Mouse (Mus musculus) heart, postnatal 36 days (tissue): ENCODE data around the gene Olfr1465. TPM values are rescaled to one million over a fixed set of nuclear protein-coding genes. Genes with fewer than 3 reads are reported as not detected.

Experiments used
- DNase-seq, 2 experiments: peaks; one replicate each; pipeline ENCODE4 v3.0.0; 2021 to 2022
- intact Hi-C: fragments of 180-260 bp; cut with DNase I; formaldehyde crosslinking; loops from one replicate; pipeline ENCODE4 v1.15.1; 2025
- total RNA-seq, 2 experiments: library from RNA; stranded (reverse); gene quantifications; 2 replicates each; pipeline ENCODE4 v1.2.3; 2021

Gene Olfr1465
- not detected for total RNA-seq

GRCm38 (mm10) chr19:13315441-13315840 is at the start of gene Olfr1465:
TSS of gene Olfr1465 (minus strand) at chr19:13315541.
- intact Hi-C loops = no loop called here
- DNase-seq = no peak

DNA sequence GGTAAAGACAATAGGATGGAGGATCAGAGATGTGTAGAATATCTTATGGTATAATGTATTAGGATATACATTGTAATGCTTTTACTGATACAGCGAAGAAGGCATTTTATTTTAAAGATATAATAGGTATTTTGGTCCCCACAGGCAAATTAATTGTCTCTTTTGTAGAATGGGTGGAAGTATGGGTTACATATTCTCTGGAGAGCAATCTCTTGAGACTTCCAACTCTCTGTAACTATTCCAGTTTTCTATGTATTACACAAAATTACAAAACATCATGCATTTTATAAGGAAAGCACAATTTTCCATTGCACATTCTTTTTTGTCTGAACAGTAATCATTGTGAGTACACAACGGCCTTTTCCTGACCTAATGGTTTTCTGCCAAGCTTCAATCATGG is 46.6 kb upstream of the Olfr1465 start, which contains the start of gene Olfr1467:
Gene Olfr1467, plus strand, starts transcription at position 301 of the 400 bp plus-strand sequence.
- intact Hi-C loops = no loop called here
- no peak for DNase-seq

GRCm38 (mm10) chr19:13338562-13338961 is 23.2 kb upstream of the Olfr1465 start, which contains the start of gene Olfr1466:
TSS of gene Olfr1466 (plus strand) at chr19:13338862.
- intact Hi-C loops = no loop called here
- no peak for DNase-seq

Other genes starting within 250 kb of the Olfr1465 start
- not detected for gene Olfr1457, start 217.7 kb downstream of the Olfr1465 start, total RNA-seq
- not detected for gene Olfr1458, start 208.8 kb downstream of the Olfr1465 start, total RNA-seq
- under 1 TPM; 0.03 TPM for gene Olfr1459, start 166.0 kb downstream of the Olfr1465 start, total RNA-seq
- not detected for gene Olfr1461, start 152.5 kb downstream of the Olfr1465 start, total RNA-seq
- gene Olfr1462, start 129.8 kb downstream of the Olfr1465 start, total RNA-seq = not detected
- not detected for gene Olfr1463, start 84.2 kb downstream of the Olfr1465 start, total RNA-seq
- not detected for gene Olfr1466, start 23.3 kb upstream of the Olfr1465 start, total RNA-seq
- gene Olfr1467, start 46.7 kb upstream of the Olfr1465 start, total RNA-seq = not detected
- not detected for gene Olfr1469, start 92.3 kb upstream of the Olfr1465 start, total RNA-seq
- not detected for gene Olfr1471, start 127.9 kb upstream of the Olfr1465 start, total RNA-seq
- gene Olfr1472, start 140.5 kb upstream of the Olfr1465 start, total RNA-seq = not detected
- gene Olfr1474, start 154.0 kb upstream of the Olfr1465 start, total RNA-seq = not detected
- not detected for gene Olfr1475, start 164.7 kb upstream of the Olfr1465 start, total RNA-seq
- gene Olfr1477, start 185.0 kb upstream of the Olfr1465 start, total RNA-seq = not detected
- not detected for gene Olfr1480, start 212.4 kb upstream of the Olfr1465 start, total RNA-seq